Mouse (Mus musculus) limb, embryonic 11.5 days (tissue): Measurements from ENCODE around the gene Mpv17l2. TPM values are rescaled to one million over a fixed set of nuclear protein-coding genes. Genes with fewer than 3 reads are reported as not detected.
A peak's percentile ranks its signal among the peaks of the same experiment; 100 is the strongest.

Source experiments
- ATAC-seq: fragments of 200-750 bp; cut with Nextera tagmentation; 2 replicates; pipeline ENCODE4 v1.8.0; 2017; ENCODE audit warnings: low read depth; ENCODE audit not compliant: insufficient number of reproducible peaks, low FRiP score, low TSS enrichment
- DNase-seq: peaks from one replicate; pipeline ENCODE4 v3.0.0-alpha.2; 2015; ENCODE audit warnings: low spot score
- H3K27ac ChIP-seq: fragments of 300-500 bp; sonication (generic); replicated peaks from 2 replicates; pipeline ENCODE4 v1.5.1; 2014; ENCODE audit warnings: low read depth, mild to moderate bottlenecking, low read length
- H3K27me3 ChIP-seq: fragments of 300-500 bp; sonication (generic); 2 replicates; pipeline ENCODE4 v1.6.1; 2014; ENCODE audit warnings: mild to moderate bottlenecking, low read length, mixed read lengths; ENCODE audit not compliant: control insufficient read depth, insufficient read depth
- H3K36me3 ChIP-seq: fragments of 300-500 bp; sonication (generic); 2 replicates; pipeline ENCODE4 v1.6.1; 2014; ENCODE audit warnings: mild to moderate bottlenecking, low read length, moderate library complexity, mixed read lengths; ENCODE audit not compliant: control insufficient read depth, insufficient read depth
- H3K4me1 ChIP-seq: fragments of 300-500 bp; sonication (generic); 2 replicates; pipeline ENCODE4 v1.6.1; 2014; ENCODE audit warnings: low read length, mixed read lengths; ENCODE audit not compliant: control insufficient read depth, insufficient read depth
- H3K4me2 ChIP-seq: fragments of 300-500 bp; sonication (generic); 2 replicates; pipeline ENCODE4 v1.6.1; 2014; ENCODE audit warnings: low read depth, mild to moderate bottlenecking, moderate library complexity; ENCODE audit not compliant: severe bottlenecking
- H3K4me3 ChIP-seq: fragments of 300-500 bp; sonication (generic); 2 replicates; pipeline ENCODE4 v1.5.1; 2014; ENCODE audit warnings: low read depth, low read length
- H3K9ac ChIP-seq: fragments of 300-500 bp; sonication (generic); 2 replicates; pipeline ENCODE4 v1.6.1; 2014; ENCODE audit warnings: mild to moderate bottlenecking, low read length
- H3K9me3 ChIP-seq: fragments of 300-500 bp; sonication (generic); 2 replicates; pipeline ENCODE4 v1.6.1; 2016; ENCODE audit warnings: low read length; ENCODE audit not compliant: control insufficient read depth
- WGBS: fragments of 180-500 bp; shearing (Covaris S2); extraction: QIAGEN DNeasy Blood & Tissue Kit; methylation state at CpG from one replicate; pipeline ENCODE4 v1.1.7; 2014; 5-methylcytosine and 5-hydroxymethylcytosine counted together
- polyA plus RNA-seq: library from polyadenylated mRNA; unstranded; fragments of >200 nt; fragmentation: Nextera tagmentation; extraction: Ambion mirVana; gene quantifications from 2 replicates; pipeline ENCODE4 v1.2.1, GENCODE M21; 2014

Gene Mpv17l2
- polyA plus RNA-seq, 1 experiment from 2014 or later = 23.1 TPM

GRCm38 (mm10) chr8:70758616-70759561 is 1.9 kb downstream of the Mpv17l2 start:
- Histone ChIP-seq H3K36me3 (peaks cover 3% of the 10 kb centered on the region; the same call in 1 of the 2 replicates), H3K9me3 (no peaks in the 10 kb centered on the region), H3K27me3 (no peaks in the 10 kb centered on the region), H3K27ac (no peak overlapping the region), H3K4me3 (no peak overlapping the region), H3K4me2 (no peak overlapping the region), H3K9ac (no peak overlapping the region), H3K4me1 (peaks cover 8% of the 10 kb centered on the region; the same call in 1 of the 2 replicates)
- 73% methylated on average over 19 of the region's 19 CpGs for WGBS
- DNase-seq (no peak), ATAC-seq (no peak)

DNA sequence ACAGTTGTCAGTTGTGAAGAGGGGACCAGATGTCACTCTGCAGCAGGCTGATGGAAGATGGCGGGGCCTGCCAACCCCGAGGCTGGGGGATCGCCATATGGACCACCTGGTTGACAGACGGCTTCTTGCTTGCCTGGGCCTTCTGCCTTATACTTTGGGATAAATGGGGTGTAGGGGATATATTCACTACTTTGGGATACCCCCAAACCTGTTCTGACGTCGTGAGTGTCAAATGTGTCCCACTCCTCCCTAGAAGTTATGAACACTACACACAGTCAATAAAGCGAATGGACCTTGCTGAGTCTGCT is 2.5 kb downstream of the Mpv17l2 start:
- H3K9me3 ChIP-seq = no peaks in the 10 kb centered on the region
- H3K27ac ChIP-seq = no peak overlapping the region
- no peak overlapping the region for H3K4me3 ChIP-seq
- H3K36me3 ChIP-seq = peaks cover 3% of the 10 kb centered on the region; the same call in 1 of the 2 replicates
- H3K27me3 ChIP-seq = no peaks in the 10 kb centered on the region
- no peak for ATAC-seq
- H3K4me2 ChIP-seq = no peak overlapping the region
- WGBS = 84% methylated on average over 7 of the region's 7 CpGs
- no peak for DNase-seq
- H3K9ac ChIP-seq = no peak overlapping the region
- peaks cover 10% of the 10 kb centered on the region for H3K4me1 ChIP-seq

DNA sequence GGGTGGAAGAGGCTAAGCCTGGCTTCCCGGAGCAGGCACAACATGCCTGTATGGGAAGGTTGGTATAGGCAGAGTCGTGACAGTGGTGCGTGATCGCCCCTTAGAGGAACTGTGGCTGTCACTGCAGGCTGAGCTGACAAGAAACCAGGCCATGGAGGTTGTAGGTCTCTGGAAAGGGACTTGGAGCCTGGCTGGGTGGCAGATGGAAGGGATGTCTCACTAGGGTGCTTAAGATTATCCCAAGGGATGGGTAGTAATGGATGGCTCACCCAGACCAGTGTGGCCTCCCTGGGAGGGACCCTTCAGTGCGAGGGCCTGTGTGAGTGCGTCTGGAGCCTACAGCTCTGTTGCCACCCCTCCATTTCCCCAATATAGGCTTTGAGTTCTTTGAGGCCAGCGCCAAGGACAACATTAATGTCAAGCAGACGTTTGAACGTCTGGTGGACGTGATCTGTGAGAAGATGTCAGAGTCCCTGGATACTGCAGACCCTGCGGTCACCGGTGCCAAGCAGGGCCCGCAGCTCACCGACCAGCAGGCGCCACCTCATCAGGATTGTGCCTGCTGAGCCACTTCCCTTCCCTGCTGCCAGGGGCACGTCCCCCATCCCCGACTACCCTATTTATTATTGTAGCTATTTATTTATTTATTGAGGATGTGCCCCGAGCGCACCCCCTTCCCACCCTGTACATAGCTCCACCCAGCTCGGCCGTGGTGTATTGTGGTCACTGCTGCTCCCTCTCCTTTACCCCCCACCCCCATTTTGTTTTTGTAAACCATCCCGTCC is 3.0 kb downstream of the Mpv17l2 start:
- no peak for DNase-seq
- ATAC-seq = no peak

GRCm38 (mm10) chr8:70756476-70757040 is 4.2 kb downstream of the Mpv17l2 start:
- Histone ChIP-seq H3K4me1 (peaks cover 14% of the 10 kb centered on the region), H3K4me3 (no peak overlapping the region), H3K27me3 (no peaks in the 10 kb centered on the region), H3K9ac (no peak overlapping the region), H3K4me2 (no peak overlapping the region), H3K36me3 (peaks cover 3% of the 10 kb centered on the region; the same call in 1 of the 2 replicates), H3K27ac (no peak overlapping the region), H3K9me3 (no peaks in the 10 kb centered on the region)
- WGBS = 92% methylated on average over 6 of the region's 6 CpGs
- ATAC-seq = no peak
- no peak for DNase-seq

More for the DNA sequence above, 3.0 kb downstream of the Mpv17l2 start:
- Histone ChIP-seq H3K36me3 (peaks cover 3% of the 10 kb centered on the region; the same call in 1 of the 2 replicates), H3K9me3 (no peaks in the 10 kb centered on the region), H3K4me1 (peaks cover 14% of the 10 kb centered on the region), H3K27ac (no peak overlapping the region), H3K27me3 (no peaks in the 10 kb centered on the region), H3K4me3 (no peak overlapping the region), H3K9ac (no peak overlapping the region), H3K4me2 (no peak overlapping the region)
- WGBS = 77% methylated on average over 22 of the region's 22 CpGs

- H3K4me3 ChIP-seq = no peak overlapping the region
- 84% methylated on average over 24 of the region's 24 CpGs for WGBS
- no peak overlapping the region for H3K9ac ChIP-seq
- peak overlapping the region; percentile 84; the same call in 1 of the 2 replicates for H3K4me2 ChIP-seq
- peaks cover 3% of the 10 kb centered on the region; the same call in 1 of the 2 replicates for H3K36me3 ChIP-seq
- no peak for ATAC-seq
- no peak overlapping the region for H3K27ac ChIP-seq
- no peak for DNase-seq
- peaks cover 14% of the 10 kb centered on the region for H3K4me1 ChIP-seq
- no peaks in the 10 kb centered on the region for H3K27me3 ChIP-seq
- no peaks in the 10 kb centered on the region for H3K9me3 ChIP-seq
These were observed 4.9 kb downstream of the Mpv17l2 start for GRCm38 (mm10) chr8:70755661-70756475.

DNA sequence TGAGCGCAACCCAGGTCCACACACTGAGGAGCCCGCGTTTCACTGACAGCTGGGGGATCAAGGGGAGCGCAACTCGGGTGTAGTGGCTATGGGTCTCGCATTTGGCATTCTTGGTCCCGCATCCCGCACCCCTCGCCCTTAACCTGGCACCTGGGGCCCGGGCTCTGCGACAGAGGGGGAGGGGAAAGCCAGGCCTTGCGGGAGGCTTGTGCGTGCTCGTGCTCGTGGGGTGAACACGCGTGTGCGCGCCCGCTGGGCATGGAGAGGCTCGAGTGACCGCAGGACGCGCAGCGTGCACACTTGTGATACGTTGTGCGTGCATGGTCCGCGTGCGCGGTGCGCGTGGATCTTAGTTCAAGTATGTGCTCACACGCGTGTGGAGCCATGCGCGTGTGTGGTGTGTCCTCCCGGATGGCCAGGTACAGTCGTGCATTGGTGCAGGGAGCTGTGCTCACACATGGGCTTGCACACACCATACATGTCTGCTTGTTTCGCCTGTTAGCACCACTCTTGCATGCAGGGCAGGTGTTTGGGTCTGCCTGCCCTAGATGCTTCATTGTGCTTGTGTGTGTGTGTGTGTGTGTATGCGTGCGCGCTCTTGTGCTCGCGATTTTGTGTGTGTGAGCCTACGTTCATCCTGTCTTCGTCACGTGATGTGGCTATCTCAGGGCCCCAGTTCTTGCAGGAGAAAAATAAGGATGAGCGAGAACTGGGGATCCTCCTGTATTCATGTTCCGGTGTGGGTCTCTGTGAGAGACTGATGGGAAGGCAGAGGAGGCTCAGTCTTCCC is 5.7 kb downstream of the Mpv17l2 start:
- H3K4me1 ChIP-seq = peaks cover 14% of the 10 kb centered on the region
- peak overlapping the region; percentile 64 for H3K9ac ChIP-seq
- peak overlapping the region; percentile 60 for H3K4me3 ChIP-seq
- ATAC-seq (peak; percentile 4), DNase-seq (peak; percentile 65)
- H3K36me3 ChIP-seq = peaks cover 3% of the 10 kb centered on the region; the same call in 1 of the 2 replicates
- no peak overlapping the region for H3K27ac ChIP-seq
- no peaks in the 10 kb centered on the region for H3K9me3 ChIP-seq
- peak overlapping the region; percentile 84 for H3K4me2 ChIP-seq
- 17% methylated on average over 50 of the region's 50 CpGs for WGBS
- no peaks in the 10 kb centered on the region for H3K27me3 ChIP-seq

DNA sequence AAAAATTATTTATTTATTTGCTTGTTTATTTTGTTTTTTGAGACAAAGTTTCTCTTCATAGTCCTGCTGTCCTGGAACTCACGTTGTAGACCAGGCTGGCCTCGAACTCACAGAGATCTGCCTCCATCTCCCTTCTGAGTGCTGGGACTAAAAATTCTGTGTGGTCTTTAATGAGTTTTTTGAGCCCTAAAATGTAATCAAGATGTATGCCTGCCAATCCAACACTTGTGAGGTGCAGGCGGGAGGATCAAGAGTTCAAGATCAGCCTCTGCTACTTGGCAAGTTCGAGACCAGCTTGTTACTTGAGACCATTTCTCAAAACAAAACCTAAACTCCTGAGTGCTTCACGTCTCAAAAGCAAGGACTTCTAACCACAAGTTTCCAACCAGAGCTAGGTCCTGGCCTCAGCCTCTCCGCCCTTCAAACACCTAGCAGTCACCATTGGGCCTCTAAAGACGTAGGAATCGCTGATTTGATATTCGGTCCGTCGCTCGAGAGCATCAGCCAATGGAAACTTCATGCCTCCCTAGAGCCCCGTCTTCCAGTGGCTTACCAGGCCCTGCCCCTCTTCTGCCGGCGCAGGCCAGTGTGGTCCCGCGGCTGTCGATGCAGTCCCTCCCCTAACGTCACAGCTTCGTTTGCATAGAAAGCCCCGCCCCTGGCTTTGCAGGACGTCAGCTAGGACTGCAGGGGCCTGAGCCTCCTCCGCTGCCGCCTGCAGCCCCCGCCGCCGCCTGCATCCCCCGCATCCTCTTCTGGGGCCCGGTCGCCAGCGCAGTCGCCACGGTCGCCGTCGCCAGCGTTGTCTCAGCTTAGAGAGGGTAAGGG is 6.5 kb downstream of the Mpv17l2 start, which contains the start of gene Rab3a:
TSS of gene Rab3a (plus strand) at position 637 of the 828 bp plus-strand sequence.
- Histone ChIP-seq H3K4me2 (peak within 1 kb of the TSS; percentile 84), H3K4me1 (peaks cover 11% of the 10 kb centered on the region), H3K27me3 (no peaks in the 10 kb centered on the region), H3K9me3 (no peaks in the 10 kb centered on the region), H3K36me3 (peaks cover 3% of the 10 kb centered on the region; the same call in 1 of the 2 replicates), H3K9ac (peak within 1 kb of the TSS; percentile 64), H3K27ac (no peak within 1 kb of the TSS), H3K4me3 (peak within 1 kb of the TSS; percentile 60)
- DNase-seq = peak; percentile 97
- ATAC-seq = peak; percentile 92
- WGBS = 7% methylated on average over 37 of the region's 37 CpGs
